Mouse (Mus musculus) brain, embryonic 14.5 days (tissue): ENCODE results near the gene Pgrmc2.

Experiments
- CTCF ChIP-seq: fragments of 200-500 bp; IDR thresholded peaks from 2 replicates; pipeline ENCODE4 v1.5.1; 2012; ENCODE audit warnings: inconsistent platforms, mild to moderate bottlenecking, moderate library complexity, borderline replicate concordance; ENCODE audit not compliant: insufficient read depth, insufficient read length; ENCODE audit errors: extremely low read depth
- POLR2A ChIP-seq: fragments of 200-500 bp; IDR thresholded peaks from 2 replicates; pipeline ENCODE4 v1.6.1; 2012; ENCODE audit warnings: mild to moderate bottlenecking, inconsistent platforms, borderline replicate concordance; ENCODE audit not compliant: poor library complexity, insufficient read depth, insufficient read length, severe bottlenecking; ENCODE audit errors: extremely low read depth

- TF ChIP-seq CTCF (no peak), POLR2A (no peak)
Measured at GRCm38 (mm10) chr3:41108306-41108785, 25.5 kb upstream of the Pgrmc2 start.
